Mouse (Mus musculus) CD4-positive, CD25-positive, alpha-beta regulatory T cell, adult 2 months (primary cell): ENCODE measurements around the gene Ak5.
"Not testable (repeated sequence)": the region's sequence is repeated elsewhere in the genome, so short reads cannot be mapped to it uniquely, and the experiment has no call there.

Source experiments
- DNase-seq: peaks from one replicate; pipeline ENCODE4 v3.0.0-alpha.2; 2012; ENCODE audit warnings: low read depth, low spot score

The Ak5 gene

DNA sequence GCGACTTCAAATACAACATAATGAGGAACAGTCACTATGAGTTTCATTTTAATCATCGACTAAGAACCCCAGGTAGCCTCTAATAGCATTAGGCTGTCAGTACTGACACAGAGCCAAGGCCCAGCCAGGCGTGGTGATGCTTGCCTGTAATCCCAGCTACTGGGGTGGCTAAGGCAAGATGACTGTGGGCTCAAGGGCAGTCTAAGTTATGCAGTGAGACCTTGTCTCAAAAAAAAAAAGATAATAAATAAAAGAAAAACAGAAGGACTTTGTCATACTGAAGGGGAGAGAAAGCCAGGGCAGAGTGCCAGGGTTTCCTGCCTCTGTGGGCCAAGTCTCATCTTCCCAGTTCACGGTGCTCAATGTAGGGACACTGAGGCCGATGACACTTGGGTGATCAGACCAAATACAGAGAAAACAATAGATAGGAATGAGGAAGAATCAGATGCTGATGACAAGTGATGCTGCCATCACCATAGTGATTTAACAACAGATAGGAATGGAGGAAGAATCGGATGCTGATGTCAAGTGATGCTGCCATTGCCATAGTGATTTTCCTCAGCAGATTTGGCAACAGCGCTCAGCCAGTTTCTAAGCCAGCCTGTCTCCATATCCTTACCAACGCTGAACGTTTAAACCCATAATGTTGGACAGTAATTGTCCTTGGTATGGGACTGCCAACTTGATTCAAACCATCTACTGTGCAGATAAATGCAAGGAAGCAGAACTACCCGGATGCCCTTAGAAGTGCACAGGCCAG lies 42.9 kb downstream of the Ak5 start:
- no peak for DNase-seq

DNA sequence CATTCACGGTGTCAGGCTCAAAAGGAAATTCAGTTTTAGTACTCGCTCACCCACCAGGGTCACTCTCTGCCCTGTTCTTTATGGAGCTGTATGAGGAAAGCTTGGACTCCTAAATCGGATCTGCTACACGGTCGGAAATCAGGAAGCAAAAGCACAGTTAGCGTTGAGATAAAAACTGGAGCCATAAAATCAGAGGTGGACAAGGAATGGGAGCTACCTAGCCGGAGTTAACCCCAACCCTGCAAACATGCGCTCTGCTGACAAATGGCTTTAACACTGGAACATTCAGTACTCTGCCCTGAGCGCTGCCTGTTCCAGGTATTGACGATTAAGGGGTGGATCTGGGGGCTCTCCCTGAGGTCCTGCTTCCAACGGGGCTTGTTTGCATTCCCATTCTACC lies 47.6 kb downstream of the Ak5 start:
- DNase-seq, result no peak

DNA sequence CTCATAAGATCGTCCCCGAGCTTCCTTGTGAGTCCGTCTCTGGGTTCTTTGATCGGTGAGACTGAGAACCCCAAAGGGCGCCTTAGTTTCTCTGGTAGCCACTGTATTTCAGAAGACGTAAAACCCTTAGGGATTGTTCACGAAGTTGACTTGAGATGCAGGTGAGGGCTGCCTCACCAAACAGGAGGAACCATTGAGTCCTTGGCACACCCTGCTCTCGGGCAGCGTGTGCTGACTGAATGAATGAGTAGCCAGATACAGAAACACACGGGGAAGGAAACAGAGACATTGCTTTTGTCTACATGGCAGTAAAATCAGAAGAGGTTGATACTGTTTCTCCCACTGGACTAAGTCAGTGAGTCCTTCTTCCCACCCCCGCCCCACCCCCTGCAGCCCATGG lies 48.1 kb downstream of the Ak5 start:
- no peak for DNase-seq

DNA sequence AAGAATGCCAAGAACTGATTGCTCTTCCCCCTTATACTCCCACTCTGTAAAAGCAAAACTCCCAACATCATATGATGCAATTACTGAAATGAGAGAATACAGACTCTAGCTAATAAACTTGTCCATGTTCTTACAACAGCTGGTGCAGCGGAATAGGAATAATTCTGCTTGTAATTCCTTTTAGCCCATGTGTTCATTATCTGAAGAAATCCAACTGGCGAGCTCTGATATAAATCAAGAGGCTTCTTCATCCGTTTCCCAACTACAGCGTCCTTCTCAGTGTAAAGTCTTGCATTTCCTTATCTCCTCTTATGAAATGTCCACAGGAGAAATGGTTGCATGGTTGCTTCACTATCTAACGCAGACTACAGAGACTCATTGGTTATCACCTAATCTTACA lies 59.1 kb downstream of the Ak5 start:
- no peak for DNase-seq

DNA sequence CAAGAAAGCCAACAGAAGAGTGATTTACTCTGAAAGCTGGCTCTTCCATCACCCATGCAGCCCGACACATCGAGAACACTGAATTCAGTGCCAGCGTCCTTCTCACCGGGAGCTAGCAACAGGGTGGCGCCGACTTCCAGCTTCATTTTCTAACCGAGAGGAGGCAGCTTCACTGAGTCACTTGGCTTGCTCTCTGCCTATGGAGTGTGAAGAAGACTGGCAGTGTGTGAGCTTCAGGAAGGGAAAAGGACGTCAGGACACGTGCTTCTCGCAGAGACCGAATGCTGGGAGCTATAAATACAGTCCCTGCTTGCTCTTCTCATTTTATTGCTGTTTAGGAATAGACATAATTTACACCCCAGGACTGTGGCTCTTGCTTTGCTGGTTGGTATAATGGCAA lies 62.3 kb downstream of the Ak5 start:
- DNase-seq, result no peak

DNA sequence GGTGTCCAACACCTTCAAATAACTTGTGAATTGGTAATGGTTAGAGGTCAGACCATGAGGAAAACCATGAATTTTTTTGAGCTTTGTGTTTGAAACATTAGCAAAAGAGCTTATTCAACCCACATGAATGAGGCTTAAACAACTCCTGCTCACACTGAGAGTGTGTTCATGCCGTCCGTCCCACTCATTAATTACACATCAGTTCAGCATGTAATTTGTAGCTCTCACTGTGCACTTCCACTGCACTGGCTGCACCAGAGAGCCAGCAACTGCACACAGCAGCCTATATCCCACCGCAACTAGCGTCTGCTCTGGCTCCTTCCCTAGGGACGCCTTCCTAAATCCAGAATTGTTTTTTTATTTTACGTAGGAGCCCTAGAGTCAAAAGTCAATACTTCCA lies 68.5 kb downstream of the Ak5 start:
- DNase-seq, result no peak

DNA sequence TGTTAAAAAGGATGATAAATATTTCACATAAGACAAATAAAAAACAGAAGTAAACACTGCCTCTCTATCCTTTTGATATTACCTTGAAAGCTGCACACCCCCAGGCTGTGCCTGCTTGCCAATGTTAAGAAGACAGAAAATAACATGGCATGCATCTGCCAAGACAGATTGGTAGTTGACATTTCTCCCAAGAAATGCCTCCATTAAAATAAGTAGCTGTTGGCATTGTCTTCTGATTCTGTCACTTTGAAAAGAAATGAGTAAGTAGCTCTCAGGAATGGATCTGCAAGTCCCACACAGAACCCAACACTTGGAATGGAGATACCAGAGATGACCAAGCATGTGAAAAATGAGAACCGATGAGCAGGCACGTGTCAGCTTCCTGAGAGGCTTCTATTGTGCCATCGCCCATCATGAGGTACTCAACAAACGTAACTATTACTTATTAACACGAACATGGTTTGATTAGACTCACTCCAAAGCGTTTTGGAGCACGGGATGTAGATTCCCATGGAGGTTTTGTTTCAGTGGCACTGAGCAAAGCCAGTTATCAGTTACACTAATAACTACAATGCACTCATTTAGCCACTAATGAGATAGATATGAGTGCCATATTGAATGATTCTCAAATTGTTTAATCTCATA lies 71.6 kb downstream of the Ak5 start:
- DNase-seq, result no peak

DNA sequence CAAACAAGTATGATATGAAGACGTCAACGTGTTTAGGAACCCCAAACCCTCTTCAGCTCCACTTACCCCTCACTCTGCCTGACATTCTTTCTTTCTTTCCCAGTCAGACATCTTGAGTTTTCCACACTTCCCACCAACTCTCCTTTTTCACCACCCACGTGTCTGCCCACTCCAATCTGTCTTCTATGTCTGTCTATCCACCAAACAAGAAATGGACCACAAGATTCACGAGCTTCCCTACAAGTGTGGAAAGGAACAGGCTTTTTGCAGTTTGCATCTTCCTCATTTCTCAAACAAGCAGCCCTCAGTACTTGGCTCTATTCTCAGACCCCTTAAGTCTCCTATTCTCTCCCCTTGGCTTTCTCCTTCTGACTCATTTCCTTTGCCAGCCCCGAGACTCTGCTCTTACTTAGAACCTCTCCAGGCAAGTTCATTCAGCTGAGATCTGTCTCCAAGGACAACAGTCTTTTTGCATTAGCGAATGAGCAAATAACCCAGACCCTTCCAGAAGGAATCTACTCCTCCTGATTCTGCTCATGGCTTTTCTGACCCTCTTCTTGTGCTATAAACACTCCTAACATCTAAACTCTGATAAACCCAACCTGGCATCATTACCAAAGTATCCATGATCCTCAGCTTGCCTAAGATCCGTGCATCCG lies 75.3 kb downstream of the Ak5 start:
- no peak for DNase-seq

DNA sequence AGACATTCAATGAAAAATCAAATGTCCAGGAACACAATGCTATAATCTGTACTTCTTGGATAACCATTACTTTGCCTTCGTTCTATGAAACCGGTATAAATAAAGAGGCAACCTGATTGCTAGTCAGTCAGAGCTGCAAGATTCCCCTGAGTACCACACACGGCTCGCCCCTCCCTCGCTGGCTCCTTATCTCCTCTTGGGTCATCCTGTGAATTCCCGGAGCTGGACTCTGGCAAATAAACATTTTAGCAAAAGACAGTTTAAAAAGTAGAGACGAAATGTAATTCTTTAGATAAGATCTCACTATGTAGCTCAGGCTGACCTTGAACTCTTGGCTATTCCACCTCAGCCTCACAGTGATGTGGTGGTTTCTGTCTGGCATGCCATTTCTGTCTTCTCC lies 77.7 kb downstream of the Ak5 start:
- no peak for DNase-seq

DNA sequence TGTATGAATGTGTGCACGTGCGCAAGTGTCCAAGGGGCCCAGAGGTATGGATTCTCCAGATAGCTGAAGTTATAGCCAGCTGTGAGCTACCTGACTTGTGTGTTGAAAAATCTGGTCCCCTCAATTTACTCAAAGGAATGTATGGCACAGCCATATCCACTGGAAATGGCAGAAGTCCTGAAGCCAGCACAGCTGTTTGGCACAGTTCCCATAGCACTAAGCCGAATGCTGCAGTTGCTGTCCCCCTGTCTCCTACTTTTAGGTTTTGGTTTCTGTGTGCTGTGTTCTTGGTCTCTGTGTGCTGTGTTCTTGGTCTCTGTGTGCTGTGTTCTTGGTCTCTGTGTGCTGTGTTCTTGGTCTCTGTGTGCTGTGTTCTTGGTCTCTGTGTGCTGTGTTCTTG lies 79.1 kb downstream of the Ak5 start:
- DNase-seq, result not testable (repeated sequence)

DNA sequence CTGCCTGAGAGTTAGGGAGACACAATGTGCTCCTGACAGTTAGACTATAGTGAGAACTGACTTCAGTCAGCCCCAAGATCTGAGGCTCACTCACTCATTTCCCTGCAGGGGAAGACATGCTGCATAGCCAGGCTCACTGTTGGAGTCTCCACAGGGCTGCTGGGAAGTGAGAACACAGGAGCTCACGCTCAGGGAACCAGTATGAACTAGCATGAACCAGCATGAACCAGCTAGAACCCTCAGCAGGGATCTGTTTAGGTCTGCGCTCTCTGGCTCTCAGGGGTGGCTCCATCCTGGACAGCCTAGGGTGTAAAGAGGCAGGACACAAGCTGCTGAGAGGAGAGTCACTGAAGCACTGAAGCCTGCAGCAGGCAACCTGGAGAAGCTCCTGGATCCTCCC lies 81.2 kb downstream of the Ak5 start:
- no peak for DNase-seq

DNA sequence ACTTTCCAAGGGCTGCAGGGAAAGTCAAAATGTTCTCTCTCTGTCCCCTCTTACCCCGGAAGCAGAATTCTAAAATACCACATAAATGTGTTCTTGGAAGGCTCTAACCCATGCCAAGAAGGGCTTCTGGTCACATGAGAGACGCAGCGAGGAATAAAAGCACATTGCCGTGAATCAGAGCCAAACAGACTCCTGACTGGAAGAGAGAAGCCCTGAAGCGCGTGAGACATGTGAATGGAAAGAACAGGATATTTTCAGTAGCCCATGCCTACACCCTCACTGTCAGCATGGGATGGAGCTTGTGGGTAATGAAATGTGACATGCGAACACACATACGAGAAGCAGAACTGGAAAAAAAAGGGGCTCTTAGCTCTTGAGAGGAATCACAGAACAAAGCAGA lies 82.0 kb downstream of the Ak5 start:
- no peak for DNase-seq

DNA sequence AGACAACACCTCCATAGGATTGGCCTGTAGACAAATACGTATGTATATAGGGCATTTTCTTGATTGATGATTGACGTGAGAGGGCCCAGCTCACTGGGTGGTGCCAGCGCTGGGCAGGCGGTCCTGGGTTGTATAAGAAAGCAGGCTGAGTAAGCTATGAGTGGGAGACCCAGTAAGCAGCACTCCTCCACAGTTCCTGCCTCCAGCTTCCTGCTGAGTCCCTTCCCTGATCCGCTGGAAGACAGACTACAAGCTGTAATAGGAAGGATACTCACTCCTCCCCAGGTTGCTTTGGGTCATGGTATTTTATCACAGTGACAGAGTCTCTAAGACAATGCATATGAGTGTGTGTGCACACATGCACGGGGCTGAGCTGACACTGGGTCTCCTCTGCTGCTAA lies 82.6 kb downstream of the Ak5 start:
- no peak for DNase-seq

DNA sequence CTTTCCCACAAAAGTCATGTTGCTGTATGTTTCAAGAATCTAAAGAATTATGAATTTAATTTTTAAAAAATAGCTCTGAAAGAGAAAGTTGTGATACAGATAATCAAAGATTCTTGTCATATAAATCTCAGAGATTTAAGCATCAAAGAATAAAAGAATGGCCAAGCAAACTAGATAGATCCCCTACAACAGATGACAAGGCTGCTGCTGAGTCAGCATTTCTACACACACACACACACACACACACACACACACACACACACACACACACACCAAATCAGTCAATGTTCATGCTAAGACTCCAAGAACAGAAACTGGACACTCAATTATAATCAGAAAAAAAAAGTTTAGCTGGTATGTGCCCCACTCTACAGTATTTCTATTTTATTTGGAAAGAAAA lies 85.1 kb downstream of the Ak5 start:
- DNase-seq, result no peak

DNA sequence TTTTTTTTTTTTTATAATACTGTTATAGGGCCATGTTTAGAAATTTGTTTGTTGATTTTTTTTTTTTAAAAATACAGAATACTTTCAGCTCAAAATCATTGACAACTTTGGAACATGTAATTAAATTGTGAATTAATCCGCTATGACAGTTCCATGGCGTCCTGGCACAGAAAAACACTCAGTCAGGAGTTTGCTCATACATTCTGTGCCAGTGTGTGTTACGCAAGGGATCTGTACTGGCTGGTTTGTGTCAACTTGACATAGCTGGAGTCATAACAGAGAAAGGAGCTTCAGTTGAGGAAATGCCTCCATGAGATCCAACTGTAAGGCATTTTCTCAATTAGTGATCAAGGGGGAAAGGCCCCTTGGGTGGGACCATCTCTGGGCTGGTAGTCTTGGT lies 86.3 kb downstream of the Ak5 start:
- not testable (repeated sequence) for DNase-seq

DNA sequence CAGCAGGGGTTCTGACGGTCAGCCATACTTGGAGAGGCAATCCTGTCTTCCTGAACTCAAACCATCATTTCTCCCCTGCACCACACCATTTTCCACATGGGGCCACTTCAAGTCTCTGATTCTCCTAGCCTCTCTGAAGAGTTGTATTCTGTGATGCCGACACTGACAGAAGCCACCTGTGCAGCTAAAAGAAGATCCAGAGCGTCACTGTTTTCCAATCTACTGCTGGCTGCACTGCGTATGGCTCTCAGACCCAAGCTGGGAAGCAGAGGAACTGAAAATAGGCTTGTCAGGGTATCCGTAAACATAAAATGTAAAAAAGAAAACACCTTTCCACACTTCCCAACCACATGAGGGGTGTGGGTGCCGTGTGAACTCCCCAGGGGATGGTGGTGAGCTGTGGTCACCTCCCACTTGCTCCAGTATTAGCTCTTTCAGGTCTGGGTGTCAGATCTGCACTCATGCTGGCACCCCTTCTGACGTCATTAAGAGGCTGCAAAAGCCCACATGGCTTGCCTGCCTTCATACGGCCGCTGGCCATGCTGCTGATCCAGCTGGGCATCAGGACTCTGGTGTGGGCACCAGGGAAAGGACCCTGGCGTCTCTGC lies 88.1 kb downstream of the Ak5 start:
- DNase-seq, result no peak

DNA sequence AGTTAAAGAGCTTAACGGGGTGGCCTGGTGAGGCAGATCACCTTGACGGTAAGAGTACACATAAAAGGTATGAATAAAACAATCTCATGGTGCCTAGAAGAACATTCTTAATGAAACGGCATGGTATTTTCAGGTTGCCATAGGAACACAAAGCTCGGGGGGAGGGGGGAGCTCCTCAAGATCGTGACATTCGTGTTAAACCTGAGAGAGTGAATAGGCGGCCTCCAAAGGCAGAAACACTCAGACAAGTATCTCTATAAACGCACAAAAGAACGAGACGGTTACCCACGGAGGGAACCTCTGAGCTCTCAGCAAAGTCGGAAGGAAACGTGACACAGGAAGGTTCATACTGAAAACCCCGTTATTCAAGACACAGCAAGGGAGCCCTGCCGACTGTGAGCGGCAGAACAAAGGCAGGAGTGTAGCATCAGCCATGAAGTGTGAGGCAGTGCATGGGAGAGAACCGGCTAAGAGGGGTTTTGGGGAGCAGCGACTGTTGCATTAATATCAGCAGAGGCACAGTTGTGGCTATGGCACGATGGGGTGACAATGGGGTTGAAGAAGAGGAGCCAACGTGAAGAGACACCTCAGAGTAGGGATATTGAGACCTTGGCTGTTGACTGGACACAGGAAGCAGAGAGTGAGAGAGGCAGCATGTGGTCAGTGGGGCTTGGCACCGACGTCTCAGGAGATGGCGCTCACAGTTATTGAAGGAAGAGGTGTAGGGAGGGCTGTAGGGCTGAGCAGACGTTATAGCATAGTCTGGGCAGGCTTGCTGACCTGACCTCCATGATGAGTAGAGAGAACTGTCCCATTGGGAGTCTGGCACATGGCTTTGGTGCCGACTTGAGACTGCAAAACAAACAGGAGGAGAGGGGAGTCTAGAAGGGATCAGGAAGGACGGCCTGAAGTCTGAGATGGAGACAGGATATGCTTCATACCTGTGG lies 89.6 kb downstream of the Ak5 start:
- no peak for DNase-seq

DNA sequence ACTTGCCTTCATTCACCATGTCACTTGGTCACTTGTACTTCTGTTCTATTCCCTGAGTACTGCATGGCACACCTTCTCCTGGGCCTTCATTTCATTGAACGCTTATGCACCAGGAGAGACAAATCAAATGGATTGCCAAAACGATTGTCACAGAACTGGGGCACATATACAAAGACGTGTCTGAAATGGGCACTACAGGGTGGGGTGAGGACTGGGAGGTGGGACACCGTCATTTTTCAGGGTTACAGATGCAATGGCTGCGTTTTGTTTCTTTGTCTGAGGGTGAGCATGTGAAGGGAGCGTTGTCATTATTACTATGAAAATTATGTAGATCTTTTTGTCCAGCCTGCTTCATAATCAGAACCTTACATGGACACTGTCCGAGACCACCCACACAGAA lies 90.4 kb downstream of the Ak5 start:
- DNase-seq, result no peak

DNA sequence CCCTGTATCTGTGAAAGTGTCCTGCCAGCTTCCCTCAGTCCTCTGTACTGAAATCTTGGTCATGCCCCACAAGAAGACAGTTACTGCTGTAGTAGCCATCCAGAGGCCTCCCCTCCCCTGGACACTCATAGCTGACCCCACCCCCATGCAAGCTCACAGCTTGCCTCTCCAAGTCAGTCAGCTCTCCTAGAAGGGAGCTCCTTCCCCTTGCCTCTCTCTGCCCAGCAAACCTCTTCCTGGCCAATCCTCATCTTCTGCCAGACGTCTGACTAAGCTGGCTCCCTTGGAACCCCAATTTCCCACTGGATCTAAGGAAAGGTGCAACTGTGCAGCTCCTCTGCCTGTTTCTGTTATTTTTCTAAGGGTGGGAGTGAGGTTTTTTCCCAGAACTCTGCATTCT lies 90.9 kb downstream of the Ak5 start:
- no peak for DNase-seq

DNA sequence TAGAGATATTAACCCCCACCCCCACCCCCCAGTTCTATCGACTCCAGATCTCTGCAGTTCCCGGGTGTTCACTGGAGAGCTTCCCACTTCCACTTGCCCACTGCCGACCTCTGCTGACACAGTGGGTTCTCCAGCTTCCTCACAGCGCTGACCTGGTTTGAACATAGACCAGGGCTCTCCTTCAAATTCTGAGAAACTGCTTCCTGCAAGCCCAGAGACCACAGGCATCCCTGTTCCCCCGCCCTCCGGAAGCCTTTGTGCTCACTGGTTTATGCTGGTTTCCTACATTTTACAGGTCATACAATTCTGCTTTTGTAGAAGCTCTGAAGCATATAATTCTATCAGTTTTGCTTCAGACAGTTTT lies 98.9 kb downstream of the Ak5 start:
- no peak for DNase-seq

DNA sequence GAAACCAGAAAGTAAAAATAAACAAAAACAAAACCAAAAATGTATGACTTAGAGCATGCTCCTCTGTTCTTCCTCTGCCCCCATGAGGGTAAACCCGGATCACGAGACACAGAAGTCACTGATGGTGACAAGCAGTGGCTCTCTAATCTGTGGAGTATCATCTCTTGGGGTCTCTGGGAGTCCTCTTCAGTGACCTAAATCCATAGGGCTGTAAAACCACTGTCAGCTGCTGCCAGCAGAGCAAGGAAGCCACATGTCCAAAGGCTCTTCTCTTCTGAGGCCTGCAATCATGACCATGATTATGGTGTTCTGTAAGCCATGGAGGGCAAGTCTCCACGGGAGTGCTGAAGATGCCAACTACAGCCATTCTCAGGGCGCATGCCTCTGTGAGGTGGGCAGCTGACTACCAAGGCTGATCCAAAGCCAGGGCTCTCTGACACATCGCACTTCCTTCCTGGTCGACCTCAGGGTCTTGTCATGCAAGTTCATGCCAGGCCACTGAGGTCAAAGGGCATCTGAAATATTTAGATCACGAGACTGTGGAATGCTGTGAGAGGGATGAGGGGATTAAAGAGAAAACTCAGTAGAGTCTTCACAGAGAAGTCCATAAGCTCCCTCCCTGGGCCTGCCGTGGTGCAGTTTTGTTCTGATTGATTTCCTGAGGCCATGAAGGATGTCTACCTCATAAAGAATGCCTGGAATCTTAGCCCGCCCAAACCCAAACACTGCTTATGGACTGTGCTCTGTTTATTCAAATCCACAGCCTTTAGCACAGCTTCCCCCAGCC lies 99.5 kb downstream of the Ak5 start:
- DNase-seq, result no peak
